Comparison of ENCODE assay signal across 9 mouse cellular contexts in genomic region chr15:31599834-31600233, GRCm38 (mm10). TPM values are rescaled to one million over a fixed set of nuclear protein-coding genes. Genes with fewer than 3 reads are reported as not detected.
A peak's percentile ranks its signal among the peaks of the same experiment; 100 is the strongest.
DNase-seq lines count a peak whose midpoint lies in the region; ATAC-seq lines count a peak whose summit lies in the region.
"Had no signal": no experiment of that assay in that cellular context is flagged by ENCODE, and none has a peak within 500 bp of the region (broad histone marks: within the 10 kb centered on the region; RNA-seq: fewer than 3 reads in every experiment).

No protein-coding gene starts in this region.

- DNase-seq in liver, embryonic 11.5 days (ENCODE audit: low spot score): no peak
- DNase-seq in liver: no peak
- no peak for DNase-seq in gastrocnemius, postnatal 36 days
- DNase-seq in adrenal gland, postnatal 25 days: no peak
- DNase-seq in yolk sac, embryonic 10.5 days (ENCODE audit: low spot score): no peak
- DNase-seq: lung, adult 18-20 months had no signal

- H3K27ac ChIP-seq in liver, embryonic 11.5 days (ENCODE audit: low read depth, low read length): no peak overlapping the region
- H3K27ac ChIP-seq in embryonic facial prominence, embryonic 15.5 days (replicated peaks): no peak overlapping the region
- no peak overlapping the region for H3K27ac ChIP-seq in limb, embryonic 12.5 days
- H3K27ac ChIP-seq in stomach, embryonic 14.5 days (ENCODE audit: low read length): no peak overlapping the region

- H3K4me2 ChIP-seq in liver, embryonic 11.5 days: peak overlapping the region; percentile 97
- peak overlapping the region; percentile 87 for H3K4me2 ChIP-seq in embryonic facial prominence, embryonic 15.5 days (replicated peaks)
- H3K4me2 ChIP-seq in limb, embryonic 12.5 days: peak overlapping the region; percentile 85
- peak overlapping the region; percentile 98 for H3K4me2 ChIP-seq in stomach, embryonic 14.5 days (replicated peaks; ENCODE audit: low read depth, low read length)

- no peak for ATAC-seq in liver, embryonic 11.5 days (replicated peaks; ENCODE audit: low FRiP score)
- ATAC-seq in embryonic facial prominence, embryonic 15.5 days (ENCODE audit: insufficient number of reproducible peaks, low FRiP score, low TSS enrichment, low read depth): no peak
- no peak for ATAC-seq in limb, embryonic 12.5 days (ENCODE audit: insufficient number of reproducible peaks, insufficient read depth, low FRiP score, low TSS enrichment, low read depth)
- no peak for ATAC-seq in stomach, embryonic 14.5 days (ENCODE audit: insufficient number of reproducible peaks, insufficient read depth, low FRiP score, low read depth)

- H3K9me3 ChIP-seq in liver, embryonic 11.5 days (ENCODE audit: control insufficient read depth, low read length): no peaks in the 10 kb centered on the region
- no peaks in the 10 kb centered on the region for H3K9me3 ChIP-seq in embryonic facial prominence, embryonic 15.5 days (replicated peaks)
- H3K9me3 ChIP-seq in limb, embryonic 12.5 days: no peaks in the 10 kb centered on the region
- no peaks in the 10 kb centered on the region for H3K9me3 ChIP-seq in stomach, embryonic 14.5 days (ENCODE audit: control insufficient read depth, low read depth, low read length)

- peak overlapping the region; percentile 93 for H3K9ac ChIP-seq in liver, embryonic 11.5 days (ENCODE audit: low read depth, low read length)
- no peak overlapping the region for H3K9ac ChIP-seq in embryonic facial prominence, embryonic 15.5 days
- no peak overlapping the region for H3K9ac ChIP-seq in limb, embryonic 12.5 days (replicated peaks)
- H3K9ac ChIP-seq in stomach, embryonic 14.5 days (replicated peaks; ENCODE audit: low read depth, low read length): no peak overlapping the region

- intact Hi-C loops in gastrocnemius, postnatal 36 days (cut with DNase I): no loop called here

- peaks cover 17% of the 10 kb centered on the region for H3K4me1 ChIP-seq in liver, embryonic 11.5 days (replicated peaks; ENCODE audit: control insufficient read depth, insufficient read depth, low read length)
- H3K4me1 ChIP-seq in embryonic facial prominence, embryonic 15.5 days: peaks cover 24% of the 10 kb centered on the region
- peaks cover 23% of the 10 kb centered on the region for H3K4me1 ChIP-seq in limb, embryonic 12.5 days (replicated peaks)
- peaks cover 22% of the 10 kb centered on the region for H3K4me1 ChIP-seq in stomach, embryonic 14.5 days (ENCODE audit: control insufficient read depth, insufficient read depth, low read length)

- 50% methylated on average over 4 of the region's 4 CpGs for WGBS in liver, embryonic 11.5 days
- WGBS in embryonic facial prominence, embryonic 15.5 days: 71% methylated on average over 4 of the region's 4 CpGs
- WGBS in limb, embryonic 12.5 days: 69% methylated on average over 4 of the region's 4 CpGs
- WGBS in stomach, embryonic 14.5 days: 61% methylated on average over 4 of the region's 4 CpGs

- peaks cover 24% of the 10 kb centered on the region for H3K36me3 ChIP-seq in liver, embryonic 11.5 days (ENCODE audit: control insufficient read depth, insufficient read depth, low read length)
- peaks cover 31% of the 10 kb centered on the region for H3K36me3 ChIP-seq in embryonic facial prominence, embryonic 15.5 days
- H3K36me3 ChIP-seq in limb, embryonic 12.5 days: peaks cover 33% of the 10 kb centered on the region
- H3K36me3 ChIP-seq in stomach, embryonic 14.5 days (ENCODE audit: control insufficient read depth, insufficient read depth, low read length): peaks cover 24% of the 10 kb centered on the region

- H3K27me3 ChIP-seq in liver, embryonic 11.5 days (replicated peaks; ENCODE audit: control insufficient read depth, insufficient read depth, low read length): no peaks in the 10 kb centered on the region
- no peaks in the 10 kb centered on the region for H3K27me3 ChIP-seq in embryonic facial prominence, embryonic 15.5 days
- H3K27me3 ChIP-seq in limb, embryonic 12.5 days: no peaks in the 10 kb centered on the region
- no peaks in the 10 kb centered on the region for H3K27me3 ChIP-seq in stomach, embryonic 14.5 days (ENCODE audit: control insufficient read depth, insufficient read depth, low read length)

- peak overlapping the region; percentile 73 for H3K4me3 ChIP-seq in liver, embryonic 11.5 days (ENCODE audit: low read depth, low read length)
- peak overlapping the region; percentile 71; the same call in 1 of the 2 replicates for H3K4me3 ChIP-seq in embryonic facial prominence, embryonic 15.5 days (replicated peaks)
- H3K4me3 ChIP-seq in limb, embryonic 12.5 days (replicated peaks): peak overlapping the region; percentile 77
- H3K4me3 ChIP-seq in stomach, embryonic 14.5 days (ENCODE audit: low read depth, low read length): peak overlapping the region; percentile 97; the same call in 1 of the 2 replicates

RNA-seq across cellular contexts. Expression of gene Cct5, which starts 1.8 kb away (rescaled TPM):
- polyA plus RNA-seq in liver, embryonic 11.5 days (2014; fragmentation: Nextera tagmentation; extraction: Ambion mirVana): 683 and 762 TPM in 2 replicates
- polyA plus RNA-seq in embryonic facial prominence, embryonic 15.5 days (2015; fragmentation: Nextera tagmentation; extraction: Ambion mirVana): 452 and 454 TPM in 2 replicates
- 585 and 607 TPM in 2 replicates for polyA plus RNA-seq in limb, embryonic 12.5 days (2016; fragmentation: Nextera tagmentation; extraction: Ambion mirVana)
- polyA plus RNA-seq in stomach, embryonic 14.5 days (2014; fragmentation: Nextera tagmentation; extraction: Ambion mirVana): 533 and 552 TPM in 2 replicates
- total RNA-seq in gastrocnemius, postnatal 36 days (2021): 100 to 1,000 TPM; 122 to 124 TPM
- 301 and 333 TPM in 2 replicates for total RNA-seq in adrenal gland, postnatal 25 days (2021)

RNA-seq across cellular contexts. Expression of gene Fam173b, which starts 1.8 kb away (rescaled TPM):
- polyA plus RNA-seq in liver, embryonic 11.5 days (2014; fragmentation: Nextera tagmentation; extraction: Ambion mirVana): 13.8 and 14.3 TPM in 2 replicates
- 15.7 and 16.9 TPM in 2 replicates for polyA plus RNA-seq in embryonic facial prominence, embryonic 15.5 days (2015; fragmentation: Nextera tagmentation; extraction: Ambion mirVana)
- 11.2 and 11.9 TPM in 2 replicates for polyA plus RNA-seq in limb, embryonic 12.5 days (2016; fragmentation: Nextera tagmentation; extraction: Ambion mirVana)
- polyA plus RNA-seq in stomach, embryonic 14.5 days (2014; fragmentation: Nextera tagmentation; extraction: Ambion mirVana): 12.1 and 14.8 TPM in 2 replicates
- 10 to 100 TPM; 11.4 to 12.0 TPM for total RNA-seq in gastrocnemius, postnatal 36 days (2021)
- 24.7 and 29.0 TPM in 2 replicates for total RNA-seq in adrenal gland, postnatal 25 days (2021)

RNA-seq across cellular contexts. Expression of gene Cmbl, which starts 34.6 kb away (rescaled TPM):
- polyA plus RNA-seq in liver, embryonic 11.5 days (2014; fragmentation: Nextera tagmentation; extraction: Ambion mirVana): 2.9 TPM in 2 replicates
- polyA plus RNA-seq in embryonic facial prominence, embryonic 15.5 days (2015; fragmentation: Nextera tagmentation; extraction: Ambion mirVana): 4.3 and 5.6 TPM in 2 replicates
- 0.55 and 0.65 TPM in 2 replicates for polyA plus RNA-seq in limb, embryonic 12.5 days (2016; fragmentation: Nextera tagmentation; extraction: Ambion mirVana)
- 7.2 and 8.6 TPM in 2 replicates for polyA plus RNA-seq in stomach, embryonic 14.5 days (2014; fragmentation: Nextera tagmentation; extraction: Ambion mirVana)
- 10 to 100 TPM; 43.3 to 47.6 TPM for total RNA-seq in gastrocnemius, postnatal 36 days (2021)
- total RNA-seq in adrenal gland, postnatal 25 days (2021): 180 and 181 TPM in 2 replicates
